Mouse (Mus musculus) left cerebral cortex, adult 11 months (tissue): ENCODE results near the gene Spon1.

Experiments used
- DNase-seq: peaks from one replicate; pipeline ENCODE4 v3.0.0; 2022; ENCODE audit warnings: low spot score

The Spon1 gene

GRCm38 (mm10) chr7:114090892-114091545 is 325.2 kb downstream of the Spon1 start:
- DNase-seq = no peak
